Mouse (Mus musculus): ENCODE results near the gene Cyb5r1. TPM values are rescaled to one million over a fixed set of nuclear protein-coding genes. Genes with fewer than 3 reads are reported as not detected.
A peak's percentile ranks its signal among the peaks of the same experiment; 100 is the strongest.

Gene Cyb5r1
- polyA plus RNA-seq, 1 experiment from 2014 or later, result 25.0 TPM

DNA sequence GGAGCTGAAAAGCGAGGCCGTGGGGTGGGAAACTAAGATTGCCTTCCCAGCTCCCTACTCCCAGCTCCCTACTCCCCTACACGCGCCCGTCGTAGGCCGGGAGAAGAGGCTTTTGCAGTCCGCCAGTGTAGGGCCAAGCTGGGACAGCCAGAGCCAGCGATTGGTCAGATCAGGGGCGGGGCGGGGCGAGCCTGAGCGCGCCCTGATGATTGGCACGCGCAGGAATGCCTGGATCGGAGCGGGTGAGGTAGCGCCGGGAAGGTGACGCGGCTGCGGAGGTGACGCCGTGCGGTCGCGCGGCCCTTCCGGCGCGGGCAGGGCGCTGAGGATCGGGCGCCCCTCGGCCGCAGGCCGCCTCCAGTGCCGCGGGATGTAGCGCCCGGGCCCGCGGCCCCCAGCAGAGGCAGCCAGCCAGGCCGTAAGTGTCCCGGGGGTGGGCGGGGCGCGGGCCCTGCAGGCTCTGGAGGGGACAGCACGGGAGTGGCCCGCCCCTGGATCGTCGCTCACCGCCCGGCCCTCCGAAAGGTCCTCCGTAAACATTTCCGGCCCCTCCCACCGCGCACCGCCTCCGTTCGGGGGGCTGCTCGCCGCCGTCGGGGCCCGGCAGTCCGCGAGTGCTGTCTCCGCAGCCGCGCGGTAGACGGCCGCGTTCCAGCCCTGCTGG, 9.9 kb downstream of the Cyb5r1 start, which contains the start of gene Adipor1:
TSS of gene Adipor1 (plus strand) at position 211 of the 664 bp plus-strand sequence.
- ATAC-seq (replicated peaks; ENCODE audit: insufficient number of reproducible peaks, low FRiP score, low TSS enrichment, low read depth), result peak; percentile 99

GRCm38 (mm10) chr1:134418414-134418975, 13.1 kb downstream of the Cyb5r1 start:
- H3K4me3 ChIP-seq (ENCODE audit: low read depth, low read length), result no peak overlapping the region
- ATAC-seq (replicated peaks; ENCODE audit: insufficient number of reproducible peaks, low FRiP score, low TSS enrichment, low read depth) (no peak), DNase-seq (ENCODE audit: low spot score) (no peak)
- H3K27ac ChIP-seq (replicated peaks; ENCODE audit: low read depth, low read length), result no peak overlapping the region
- no peaks in the 10 kb centered on the region for H3K4me1 ChIP-seq (ENCODE audit: control insufficient read depth, insufficient read depth, low read length)
- 78% methylated on average over 2 of the region's 2 CpGs for WGBS
- H3K27me3 ChIP-seq (ENCODE audit: control insufficient read depth, insufficient read depth, low read length), result no peaks in the 10 kb centered on the region
- H3K4me2 ChIP-seq (ENCODE audit: low read depth, low read length), result no peak overlapping the region
- no peaks in the 10 kb centered on the region for H3K36me3 ChIP-seq (replicated peaks; ENCODE audit: control insufficient read depth, insufficient read depth, low read depth, low read length)
- no peaks in the 10 kb centered on the region for H3K9me3 ChIP-seq (replicated peaks; ENCODE audit: control insufficient read depth, low read length)
- H3K9ac ChIP-seq (replicated peaks; ENCODE audit: low read length), result no peak overlapping the region

More for the DNA sequence above, 9.9 kb downstream of the Cyb5r1 start, which contains the start of gene Adipor1:
- H3K4me3 ChIP-seq (ENCODE audit: low read depth, low read length), result peak within 1 kb of the TSS; percentile 95
- H3K9ac ChIP-seq (replicated peaks; ENCODE audit: low read length), result peak within 1 kb of the TSS; percentile 91
- DNase-seq (ENCODE audit: low spot score), result peak; percentile 98
- H3K36me3 ChIP-seq (replicated peaks; ENCODE audit: control insufficient read depth, insufficient read depth, low read depth, low read length), result peaks cover 4% of the 10 kb centered on the region; the same call in 1 of the 2 replicates
- WGBS, result under 1% methylated on average over 63 of the region's 77 CpGs
- H3K4me1 ChIP-seq (ENCODE audit: control insufficient read depth, insufficient read depth, low read length), result no peaks in the 10 kb centered on the region
- peak within 1 kb of the TSS; percentile 39 for H3K4me2 ChIP-seq (ENCODE audit: low read depth, low read length)
- H3K9me3 ChIP-seq (replicated peaks; ENCODE audit: control insufficient read depth, low read length), result no peaks in the 10 kb centered on the region
- H3K27ac ChIP-seq (replicated peaks; ENCODE audit: low read depth, low read length), result peak within 1 kb of the TSS; percentile 91
- H3K27me3 ChIP-seq (ENCODE audit: control insufficient read depth, insufficient read depth, low read length), result no peaks in the 10 kb centered on the region

DNA sequence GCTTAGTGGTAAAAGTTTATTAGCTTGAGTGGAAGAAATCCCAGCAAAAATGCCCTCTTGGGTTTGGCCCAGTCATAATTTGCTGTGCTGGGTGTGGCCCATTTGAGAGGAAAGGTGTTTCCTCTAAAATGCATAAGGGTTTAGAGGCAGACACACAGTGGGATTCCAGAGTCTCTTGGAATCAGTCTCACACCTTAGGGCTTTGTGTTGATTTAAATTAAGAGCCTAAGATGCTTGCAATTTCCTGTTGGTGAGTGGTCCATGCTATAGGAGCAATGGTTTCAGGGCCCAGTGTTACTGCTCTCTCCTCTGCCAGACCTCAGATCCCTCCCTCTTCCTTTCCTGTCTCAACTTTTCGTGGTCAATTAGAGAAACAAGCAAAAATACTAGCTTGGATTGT, 13.8 kb downstream of the Cyb5r1 start:
- DNase-seq (ENCODE audit: low spot score), result no peak
- H3K27ac ChIP-seq (replicated peaks; ENCODE audit: low read depth, low read length), result no peak overlapping the region
- no peaks in the 10 kb centered on the region for H3K27me3 ChIP-seq (ENCODE audit: control insufficient read depth, insufficient read depth, low read length)
- WGBS, result 69% methylated on average over 1 of the region's 1 CpGs
- H3K9me3 ChIP-seq (replicated peaks; ENCODE audit: control insufficient read depth, low read length), result no peaks in the 10 kb centered on the region
- no peak overlapping the region for H3K9ac ChIP-seq (replicated peaks; ENCODE audit: low read length)
- H3K36me3 ChIP-seq (replicated peaks; ENCODE audit: control insufficient read depth, insufficient read depth, low read depth, low read length), result no peaks in the 10 kb centered on the region
- H3K4me2 ChIP-seq (ENCODE audit: low read depth, low read length), result no peak overlapping the region
- H3K4me1 ChIP-seq (ENCODE audit: control insufficient read depth, insufficient read depth, low read length), result no peaks in the 10 kb centered on the region
- ATAC-seq (replicated peaks; ENCODE audit: insufficient number of reproducible peaks, low FRiP score, low TSS enrichment, low read depth), result no peak
- H3K4me3 ChIP-seq (ENCODE audit: low read depth, low read length), result no peak overlapping the region

GRCm38 (mm10) chr1:134419751-134420458, 14.5 kb downstream of the Cyb5r1 start:
- Histone ChIP-seq H3K4me2 (ENCODE audit: low read depth, low read length) (no peak overlapping the region), H3K36me3 (replicated peaks; ENCODE audit: control insufficient read depth, insufficient read depth, low read depth, low read length) (no peaks in the 10 kb centered on the region), H3K9ac (replicated peaks; ENCODE audit: low read length) (no peak overlapping the region), H3K4me3 (ENCODE audit: low read depth, low read length) (no peak overlapping the region), H3K4me1 (ENCODE audit: control insufficient read depth, insufficient read depth, low read length) (no peaks in the 10 kb centered on the region), H3K9me3 (replicated peaks; ENCODE audit: control insufficient read depth, low read length) (no peaks in the 10 kb centered on the region), H3K27me3 (ENCODE audit: control insufficient read depth, insufficient read depth, low read length) (no peaks in the 10 kb centered on the region), H3K27ac (replicated peaks; ENCODE audit: low read depth, low read length) (no peak overlapping the region)
- 69% methylated on average over 5 of the region's 5 CpGs for WGBS
- ATAC-seq (replicated peaks; ENCODE audit: insufficient number of reproducible peaks, low FRiP score, low TSS enrichment, low read depth) (no peak), DNase-seq (ENCODE audit: low spot score) (no peak)

GRCm38 (mm10) chr1:134423911-134424310, 18.6 kb downstream of the Cyb5r1 start:
- DNase-seq (ENCODE audit: low spot score) (no peak), ATAC-seq (replicated peaks; ENCODE audit: insufficient number of reproducible peaks, low FRiP score, low TSS enrichment, low read depth) (no peak)
- Histone ChIP-seq H3K4me2 (ENCODE audit: low read depth, low read length) (no peak overlapping the region), H3K9ac (replicated peaks; ENCODE audit: low read length) (no peak overlapping the region), H3K9me3 (replicated peaks; ENCODE audit: control insufficient read depth, low read length) (no peaks in the 10 kb centered on the region), H3K4me1 (ENCODE audit: control insufficient read depth, insufficient read depth, low read length) (no peaks in the 10 kb centered on the region), H3K36me3 (replicated peaks; ENCODE audit: control insufficient read depth, insufficient read depth, low read depth, low read length) (peaks cover 7% of the 10 kb centered on the region), H3K27ac (replicated peaks; ENCODE audit: low read depth, low read length) (no peak overlapping the region), H3K4me3 (ENCODE audit: low read depth, low read length) (no peak overlapping the region), H3K27me3 (ENCODE audit: control insufficient read depth, insufficient read depth, low read length) (no peaks in the 10 kb centered on the region)
- WGBS, result 77% methylated on average over 10 of the region's 10 CpGs

DNA sequence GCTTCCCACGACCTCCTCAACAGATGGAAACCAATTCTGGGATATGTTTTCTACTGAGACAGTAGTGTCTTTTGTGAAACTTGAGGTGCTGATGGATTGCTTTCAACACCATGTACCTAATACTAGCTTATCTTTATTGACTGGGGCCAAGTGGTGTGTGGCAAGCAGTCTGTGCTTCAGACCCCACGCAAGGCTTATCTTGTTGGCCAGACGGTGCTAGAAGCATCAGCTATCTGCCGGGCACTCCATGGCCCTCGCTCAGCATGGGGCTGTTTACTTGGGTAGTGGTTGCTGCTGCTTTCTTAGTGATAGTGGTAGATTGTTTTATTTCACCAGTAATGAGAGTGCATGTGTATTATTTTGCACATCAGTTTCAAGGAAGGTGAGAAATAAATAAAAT, 20.9 kb downstream of the Cyb5r1 start:
- Histone ChIP-seq H3K27ac (replicated peaks; ENCODE audit: low read depth, low read length) (no peak overlapping the region), H3K4me2 (ENCODE audit: low read depth, low read length) (no peak overlapping the region), H3K9ac (replicated peaks; ENCODE audit: low read length) (no peak overlapping the region), H3K27me3 (ENCODE audit: control insufficient read depth, insufficient read depth, low read length) (no peaks in the 10 kb centered on the region), H3K4me3 (ENCODE audit: low read depth, low read length) (no peak overlapping the region), H3K36me3 (replicated peaks; ENCODE audit: control insufficient read depth, insufficient read depth, low read depth, low read length) (peaks cover 7% of the 10 kb centered on the region), H3K4me1 (ENCODE audit: control insufficient read depth, insufficient read depth, low read length) (no peaks in the 10 kb centered on the region), H3K9me3 (replicated peaks; ENCODE audit: control insufficient read depth, low read length) (no peaks in the 10 kb centered on the region)
- WGBS, result 84% methylated on average over 5 of the region's 5 CpGs
- ATAC-seq (replicated peaks; ENCODE audit: insufficient number of reproducible peaks, low FRiP score, low TSS enrichment, low read depth) (no peak), DNase-seq (ENCODE audit: low spot score) (no peak)

GRCm38 (mm10) chr1:134433002-134433401, 27.6 kb downstream of the Cyb5r1 start:
- no peaks in the 10 kb centered on the region for H3K9me3 ChIP-seq (replicated peaks; ENCODE audit: control insufficient read depth, low read length)
- ATAC-seq (replicated peaks; ENCODE audit: insufficient number of reproducible peaks, low FRiP score, low TSS enrichment, low read depth), result no peak
- no peak overlapping the region for H3K27ac ChIP-seq (replicated peaks; ENCODE audit: low read depth, low read length)
- no peaks in the 10 kb centered on the region for H3K4me1 ChIP-seq (ENCODE audit: control insufficient read depth, insufficient read depth, low read length)
- WGBS, result 83% methylated on average over 10 of the region's 10 CpGs
- no peaks in the 10 kb centered on the region for H3K27me3 ChIP-seq (ENCODE audit: control insufficient read depth, insufficient read depth, low read length)
- DNase-seq (ENCODE audit: low spot score), result no peak
- no peak overlapping the region for H3K9ac ChIP-seq (replicated peaks; ENCODE audit: low read length)
- H3K36me3 ChIP-seq (replicated peaks; ENCODE audit: control insufficient read depth, insufficient read depth, low read depth, low read length), result peaks cover 3% of the 10 kb centered on the region; the same call in 1 of the 2 replicates
- no peak overlapping the region for H3K4me3 ChIP-seq (ENCODE audit: low read depth, low read length)
- no peak overlapping the region for H3K4me2 ChIP-seq (ENCODE audit: low read depth, low read length)

DNA sequence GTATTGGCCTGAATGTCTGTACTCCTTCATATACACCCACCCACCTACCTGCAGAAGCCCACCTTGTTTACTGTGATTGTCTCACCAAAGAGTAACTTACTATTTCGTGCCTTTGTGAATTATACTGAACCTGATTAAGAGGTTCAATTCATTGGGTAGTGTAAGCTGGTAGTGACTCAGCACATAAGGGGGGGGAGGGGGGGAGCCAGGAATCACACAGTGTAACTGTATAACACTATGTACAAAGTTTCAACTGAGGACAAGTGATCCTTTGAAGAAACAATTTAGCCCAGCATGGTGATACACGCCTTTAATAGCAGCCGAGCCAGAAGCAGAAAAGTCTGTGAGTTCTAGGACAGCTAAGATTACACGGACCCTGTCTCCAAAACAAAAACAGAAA, 28.1 kb downstream of the Cyb5r1 start:
- H3K9ac ChIP-seq (replicated peaks; ENCODE audit: low read length), result no peak overlapping the region
- H3K4me1 ChIP-seq (ENCODE audit: control insufficient read depth, insufficient read depth, low read length), result no peaks in the 10 kb centered on the region
- no peak overlapping the region for H3K4me3 ChIP-seq (ENCODE audit: low read depth, low read length)
- 93% methylated on average over 4 of the region's 4 CpGs for WGBS
- DNase-seq (ENCODE audit: low spot score) (no peak), ATAC-seq (replicated peaks; ENCODE audit: insufficient number of reproducible peaks, low FRiP score, low TSS enrichment, low read depth) (no peak)
- H3K27me3 ChIP-seq (ENCODE audit: control insufficient read depth, insufficient read depth, low read length), result no peaks in the 10 kb centered on the region
- H3K9me3 ChIP-seq (replicated peaks; ENCODE audit: control insufficient read depth, low read length), result no peaks in the 10 kb centered on the region
- no peak overlapping the region for H3K4me2 ChIP-seq (ENCODE audit: low read depth, low read length)
- no peaks in the 10 kb centered on the region; the same call in 1 of the 2 replicates for H3K36me3 ChIP-seq (replicated peaks; ENCODE audit: control insufficient read depth, insufficient read depth, low read depth, low read length)
- no peak overlapping the region for H3K27ac ChIP-seq (replicated peaks; ENCODE audit: low read depth, low read length)

Measured in embryonic facial prominence, embryonic 11.5 days (tissue).